Mouse (Mus musculus): ENCODE measurements around the gene Upk3b. TPM values are rescaled to one million over a fixed set of nuclear protein-coding genes. Genes with fewer than 3 reads are reported as not detected.

The Upk3b gene
- polyA plus RNA-seq, 1 experiment from 2014 or later: not detected

GRCm38 (mm10) chr5:136084891-136085651, 46.8 kb downstream of the Upk3b start:
- peak overlapping the region; percentile 29 for H3K4me2 ChIP-seq (ENCODE audit: low read depth, low read length, severe bottlenecking)
- ATAC-seq (replicated peaks; ENCODE audit: low FRiP score) (0 out of 2 replicates have a peak, but pooled peaks have one; percentile 11), DNase-seq (ENCODE audit: low spot score) (peak; percentile 73)
- no peaks in the 10 kb centered on the region for H3K36me3 ChIP-seq (ENCODE audit: control insufficient read depth, insufficient read depth, low read length)
- H3K27ac ChIP-seq (ENCODE audit: low read depth, low read length): no peak overlapping the region
- no peaks in the 10 kb centered on the region for H3K9me3 ChIP-seq (ENCODE audit: control insufficient read depth, low read length)
- H3K4me3 ChIP-seq (ENCODE audit: low read depth, low read length): peak overlapping the region; percentile 48
- H3K4me1 ChIP-seq (replicated peaks; ENCODE audit: control insufficient read depth, insufficient read depth, low read length): peaks cover 15% of the 10 kb centered on the region; the same call in 1 of the 2 replicates
- 5% methylated on average over 21 of the region's 21 CpGs for WGBS
- H3K27me3 ChIP-seq (ENCODE audit: control insufficient read depth, insufficient read depth, low read length): peaks cover 7% of the 10 kb centered on the region; the same call in 1 of the 2 replicates
- H3K9ac ChIP-seq (ENCODE audit: low read length): no peak overlapping the region; the same call in none of the 2 replicates

- Histone ChIP-seq H3K27me3 (ENCODE audit: control insufficient read depth, insufficient read depth, low read length) (peaks cover 7% of the 10 kb centered on the region; the same call in 1 of the 2 replicates), H3K4me1 (replicated peaks; ENCODE audit: control insufficient read depth, insufficient read depth, low read length) (peaks cover 15% of the 10 kb centered on the region; the same call in 1 of the 2 replicates), H3K9me3 (ENCODE audit: control insufficient read depth, low read length) (no peaks in the 10 kb centered on the region), H3K36me3 (ENCODE audit: control insufficient read depth, insufficient read depth, low read length) (no peaks in the 10 kb centered on the region), H3K4me3 (ENCODE audit: low read depth, low read length) (no peak overlapping the region), H3K4me2 (ENCODE audit: low read depth, low read length, severe bottlenecking) (no peak overlapping the region), H3K27ac (ENCODE audit: low read depth, low read length) (no peak overlapping the region), H3K9ac (ENCODE audit: low read length) (no peak overlapping the region)
- ATAC-seq (replicated peaks; ENCODE audit: low FRiP score) (no peak), DNase-seq (ENCODE audit: low spot score) (no peak)
- WGBS: 83% methylated on average over 8 of the region's 8 CpGs
Observed at GRCm38 (mm10) chr5:136086290-136086689, 48.0 kb downstream of the Upk3b start.

- H3K27ac ChIP-seq (ENCODE audit: low read depth, low read length): no peak overlapping the region
- H3K4me2 ChIP-seq (ENCODE audit: low read depth, low read length, severe bottlenecking): no peak overlapping the region
- 16% methylated on average over 14 of the region's 14 CpGs for WGBS
- no peak overlapping the region for H3K4me3 ChIP-seq (ENCODE audit: low read depth, low read length)
- H3K4me1 ChIP-seq (replicated peaks; ENCODE audit: control insufficient read depth, insufficient read depth, low read length): peaks cover 13% of the 10 kb centered on the region; the same call in 1 of the 2 replicates
- ATAC-seq (replicated peaks; ENCODE audit: low FRiP score) (no peak), DNase-seq (ENCODE audit: low spot score) (no peak)
- H3K27me3 ChIP-seq (ENCODE audit: control insufficient read depth, insufficient read depth, low read length): peaks cover 7% of the 10 kb centered on the region; the same call in 1 of the 2 replicates
- no peak overlapping the region for H3K9ac ChIP-seq (ENCODE audit: low read length)
- no peaks in the 10 kb centered on the region for H3K36me3 ChIP-seq (ENCODE audit: control insufficient read depth, insufficient read depth, low read length)
- H3K9me3 ChIP-seq (ENCODE audit: control insufficient read depth, low read length): no peaks in the 10 kb centered on the region
Observed at GRCm38 (mm10) chr5:136088821-136089575, 50.7 kb downstream of the Upk3b start.

GRCm38 (mm10) chr5:136091927-136092326, 53.6 kb downstream of the Upk3b start:
- Histone ChIP-seq H3K4me2 (ENCODE audit: low read depth, low read length, severe bottlenecking) (no peak overlapping the region), H3K9ac (ENCODE audit: low read length) (no peak overlapping the region), H3K27me3 (ENCODE audit: control insufficient read depth, insufficient read depth, low read length) (no peaks in the 10 kb centered on the region), H3K4me1 (replicated peaks; ENCODE audit: control insufficient read depth, insufficient read depth, low read length) (no peaks in the 10 kb centered on the region), H3K27ac (ENCODE audit: low read depth, low read length) (no peak overlapping the region), H3K4me3 (ENCODE audit: low read depth, low read length) (no peak overlapping the region), H3K9me3 (ENCODE audit: control insufficient read depth, low read length) (no peaks in the 10 kb centered on the region), H3K36me3 (ENCODE audit: control insufficient read depth, insufficient read depth, low read length) (no peaks in the 10 kb centered on the region)
- no peak for ATAC-seq (replicated peaks; ENCODE audit: low FRiP score)
- DNase-seq (ENCODE audit: low spot score): no peak
- WGBS: 66% methylated on average over 5 of the region's 5 CpGs

DNA sequence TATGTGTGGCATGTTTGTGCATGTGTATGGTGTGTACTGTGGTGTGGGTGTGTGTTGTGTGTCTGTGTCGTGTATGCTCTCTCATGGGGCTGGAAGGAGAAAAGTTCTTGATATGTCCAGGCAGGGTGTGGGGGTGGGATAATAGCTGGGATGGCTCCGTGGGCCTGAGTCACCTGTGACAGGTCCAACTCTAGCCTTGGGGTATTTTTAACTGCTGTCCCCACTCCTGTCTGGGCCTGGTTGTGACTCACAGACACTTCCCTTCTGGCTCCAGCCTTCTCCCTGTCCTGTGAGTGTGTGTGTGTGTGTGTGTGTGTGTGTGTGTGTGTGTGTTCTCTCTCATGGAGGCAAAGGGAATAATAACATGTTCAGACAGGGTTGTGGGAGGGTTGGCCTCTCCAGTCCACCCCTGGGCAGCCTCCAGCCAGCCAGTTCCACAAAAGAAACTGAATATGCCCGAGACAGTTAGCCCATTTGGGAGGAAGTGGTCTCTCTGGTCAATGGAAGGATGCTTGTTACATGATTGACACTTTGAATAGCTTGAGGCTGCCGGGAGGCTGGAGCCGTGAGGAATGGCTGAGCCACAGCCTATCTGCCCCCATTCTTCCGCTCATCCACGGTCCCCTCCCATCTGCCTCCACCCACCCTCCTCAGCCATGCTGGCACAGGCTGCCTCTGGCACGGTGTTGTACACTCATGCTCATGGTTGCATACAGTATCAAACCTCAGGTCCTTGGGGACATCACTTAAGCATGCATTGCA, 56.1 kb downstream of the Upk3b start:
- no peak for ATAC-seq (replicated peaks; ENCODE audit: low FRiP score)
- H3K4me2 ChIP-seq (ENCODE audit: low read depth, low read length, severe bottlenecking): no peak overlapping the region
- no peaks in the 10 kb centered on the region for H3K27me3 ChIP-seq (ENCODE audit: control insufficient read depth, insufficient read depth, low read length)
- 68% methylated on average over 8 of the region's 8 CpGs for WGBS
- H3K4me1 ChIP-seq (replicated peaks; ENCODE audit: control insufficient read depth, insufficient read depth, low read length): no peaks in the 10 kb centered on the region
- H3K36me3 ChIP-seq (ENCODE audit: control insufficient read depth, insufficient read depth, low read length): no peaks in the 10 kb centered on the region
- no peaks in the 10 kb centered on the region for H3K9me3 ChIP-seq (ENCODE audit: control insufficient read depth, low read length)
- H3K4me3 ChIP-seq (ENCODE audit: low read depth, low read length): no peak overlapping the region
- DNase-seq (ENCODE audit: low spot score): no peak
- no peak overlapping the region for H3K27ac ChIP-seq (ENCODE audit: low read depth, low read length)
- H3K9ac ChIP-seq (ENCODE audit: low read length): no peak overlapping the region

DNA sequence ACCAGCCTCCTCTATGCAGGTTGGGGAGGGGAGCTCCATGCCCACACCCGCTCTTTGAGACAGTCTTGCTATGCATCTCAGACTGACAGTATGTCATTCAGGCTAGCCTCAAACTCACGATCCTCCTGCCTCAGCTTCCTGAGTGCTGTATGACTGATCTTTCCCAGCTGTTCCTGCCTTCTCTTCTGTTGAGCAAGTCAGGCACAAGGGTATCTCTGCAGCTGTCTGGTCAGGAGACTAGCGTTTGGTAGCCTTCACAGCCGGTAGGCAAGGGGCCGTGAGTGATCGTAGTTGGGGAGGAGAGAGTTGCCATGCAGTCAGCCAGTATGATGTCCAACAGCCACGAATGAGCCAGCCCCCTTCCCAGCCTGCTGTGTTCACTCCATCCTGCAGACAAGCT, 56.8 kb downstream of the Upk3b start:
- no peaks in the 10 kb centered on the region for H3K27me3 ChIP-seq (ENCODE audit: control insufficient read depth, insufficient read depth, low read length)
- H3K9me3 ChIP-seq (ENCODE audit: control insufficient read depth, low read length): no peaks in the 10 kb centered on the region
- H3K9ac ChIP-seq (ENCODE audit: low read length): no peak overlapping the region
- H3K36me3 ChIP-seq (ENCODE audit: control insufficient read depth, insufficient read depth, low read length): no peaks in the 10 kb centered on the region
- DNase-seq (ENCODE audit: low spot score) (no peak), ATAC-seq (replicated peaks; ENCODE audit: low FRiP score) (no peak)
- no peak overlapping the region for H3K27ac ChIP-seq (ENCODE audit: low read depth, low read length)
- no peak overlapping the region for H3K4me3 ChIP-seq (ENCODE audit: low read depth, low read length)
- 72% methylated on average over 7 of the region's 7 CpGs for WGBS
- H3K4me1 ChIP-seq (replicated peaks; ENCODE audit: control insufficient read depth, insufficient read depth, low read length): no peaks in the 10 kb centered on the region
- no peak overlapping the region for H3K4me2 ChIP-seq (ENCODE audit: low read depth, low read length, severe bottlenecking)

Other genes starting within 250 kb of the Upk3b start
- 12.3 and 12.7 TPM in 2 replicates for gene Srrm3, start 231.6 kb upstream of the Upk3b start, polyA plus RNA-seq (2014; fragmentation: Nextera tagmentation; extraction: Ambion mirVana)
- gene Hspb1, start 150.6 kb upstream of the Upk3b start, polyA plus RNA-seq (2014; fragmentation: Nextera tagmentation; extraction: Ambion mirVana): 11.4 and 11.8 TPM in 2 replicates
- gene Ywhag, start 103.9 kb upstream of the Upk3b start, polyA plus RNA-seq (2014; fragmentation: Nextera tagmentation; extraction: Ambion mirVana): 147 and 161 TPM in 2 replicates
- gene Ssc4d, start 64.0 kb upstream of the Upk3b start, polyA plus RNA-seq (2014; fragmentation: Nextera tagmentation; extraction: Ambion mirVana): 1.2 and 1.5 TPM in 2 replicates
- not detected in 2 replicates for gene Zp3, start 58.4 kb upstream of the Upk3b start, polyA plus RNA-seq (2014; fragmentation: Nextera tagmentation; extraction: Ambion mirVana)
- gene Dtx2, start 43.7 kb upstream of the Upk3b start, polyA plus RNA-seq (2014; fragmentation: Nextera tagmentation; extraction: Ambion mirVana): 35.4 and 37.0 TPM in 2 replicates
- 0.77 and 0.80 TPM in 2 replicates for gene Upk3bl, start 16.0 kb downstream of the Upk3b start, polyA plus RNA-seq (2014; fragmentation: Nextera tagmentation; extraction: Ambion mirVana)
- gene Rasa4, start 45.4 kb downstream of the Upk3b start, polyA plus RNA-seq (2014; fragmentation: Nextera tagmentation; extraction: Ambion mirVana): 4.3 and 7.2 TPM in 2 replicates
- 253 and 261 TPM in 2 replicates for gene Polr2j, start 78.1 kb downstream of the Upk3b start, polyA plus RNA-seq (2014; fragmentation: Nextera tagmentation; extraction: Ambion mirVana)
- gene Lrwd1, start 97.6 kb downstream of the Upk3b start, polyA plus RNA-seq (2014; fragmentation: Nextera tagmentation; extraction: Ambion mirVana): 48.1 and 53.3 TPM in 2 replicates
- 23.2 and 24.5 TPM in 2 replicates for gene Alkbh4, start 97.7 kb downstream of the Upk3b start, polyA plus RNA-seq (2014; fragmentation: Nextera tagmentation; extraction: Ambion mirVana)
- 8.4 and 9.3 TPM in 2 replicates for gene Orai2, start 132.2 kb downstream of the Upk3b start, polyA plus RNA-seq (2014; fragmentation: Nextera tagmentation; extraction: Ambion mirVana)
- 66.8 and 81.3 TPM in 2 replicates for gene Prkrip1, start 160.5 kb downstream of the Upk3b start, polyA plus RNA-seq (2014; fragmentation: Nextera tagmentation; extraction: Ambion mirVana)
- 17.1 TPM in 2 replicates for gene Sh2b2, start 208.1 kb downstream of the Upk3b start, polyA plus RNA-seq (2014; fragmentation: Nextera tagmentation; extraction: Ambion mirVana)

All from forebrain, embryonic 11.5 days (tissue).